Mouse (Mus musculus): ENCODE measurements at regions not wholly inside any gene's neighbourhood (a gene's known extent, or its start where the extent isn't known, plus 50 kb on each side); places are given as distances from the start of the nearest gene placed in this dataset.
A peak's percentile ranks its signal among the peaks of the same experiment; 100 is the strongest.

DNA sequence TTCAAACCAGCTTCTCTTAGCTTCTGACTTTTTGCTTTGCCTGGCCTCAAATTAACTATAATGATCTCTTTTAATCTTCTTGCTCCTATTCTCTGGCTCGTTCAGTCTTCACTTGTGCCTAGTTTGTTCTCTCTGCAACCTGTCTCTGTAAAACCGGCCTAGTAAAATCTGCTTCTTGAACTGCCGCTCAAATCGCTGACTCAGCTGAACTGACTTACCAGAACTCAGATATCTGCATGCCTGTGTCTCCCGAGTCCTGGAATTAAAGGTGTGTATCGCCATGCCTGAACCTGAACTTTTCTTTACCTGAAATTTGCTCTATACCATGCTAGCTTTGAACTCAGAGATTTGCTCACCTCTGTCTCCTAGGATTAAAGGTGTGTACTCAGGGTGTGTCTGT is 212.2 kb downstream of the Glrx3 start:
- H3K36me3 ChIP-seq (replicated peaks; ENCODE audit: control insufficient read depth, insufficient read depth, low read depth, low read length): no peaks in the 10 kb centered on the region
- no peak overlapping the region for H3K9ac ChIP-seq (replicated peaks; ENCODE audit: low read length)
- no peak overlapping the region for H3K4me3 ChIP-seq (ENCODE audit: low read depth, low read length)
- H3K27me3 ChIP-seq (ENCODE audit: control insufficient read depth, insufficient read depth, low read length): no peaks in the 10 kb centered on the region
- no peak overlapping the region for H3K4me2 ChIP-seq (ENCODE audit: low read depth, low read length)
- H3K4me1 ChIP-seq (ENCODE audit: control insufficient read depth, insufficient read depth, low read length): no peaks in the 10 kb centered on the region
- no peak overlapping the region for H3K27ac ChIP-seq (replicated peaks; ENCODE audit: low read depth, low read length)
- ATAC-seq (replicated peaks; ENCODE audit: insufficient number of reproducible peaks, low FRiP score, low TSS enrichment, low read depth) (no peak), DNase-seq (ENCODE audit: low spot score) (no peak)
- no peaks in the 10 kb centered on the region for H3K9me3 ChIP-seq (replicated peaks; ENCODE audit: control insufficient read depth, low read length)
- WGBS: 86% methylated on average over 6 of the region's 6 CpGs

- WGBS: 93% methylated on average over 4 of the region's 4 CpGs
- H3K4me2 ChIP-seq (ENCODE audit: low read depth, low read length): no peak overlapping the region
- no peak for DNase-seq (ENCODE audit: low spot score)
- H3K9ac ChIP-seq (replicated peaks; ENCODE audit: low read length): no peak overlapping the region
- H3K27ac ChIP-seq (replicated peaks; ENCODE audit: low read depth, low read length): no peak overlapping the region
- no peak overlapping the region for H3K4me3 ChIP-seq (ENCODE audit: low read depth, low read length)
- no peaks in the 10 kb centered on the region for H3K9me3 ChIP-seq (replicated peaks; ENCODE audit: control insufficient read depth, low read length)
- no peak for ATAC-seq (replicated peaks; ENCODE audit: insufficient number of reproducible peaks, low FRiP score, low TSS enrichment, low read depth)
- H3K36me3 ChIP-seq (replicated peaks; ENCODE audit: control insufficient read depth, insufficient read depth, low read depth, low read length): no peaks in the 10 kb centered on the region
- H3K4me1 ChIP-seq (ENCODE audit: control insufficient read depth, insufficient read depth, low read length): no peaks in the 10 kb centered on the region
- no peaks in the 10 kb centered on the region for H3K27me3 ChIP-seq (ENCODE audit: control insufficient read depth, insufficient read depth, low read length)
Measured at GRCm38 (mm10) chr7:137653837-137654236, 216.4 kb downstream of the Glrx3 start.

GRCm38 (mm10) chr7:137667165-137667564 is 229.8 kb downstream of the Glrx3 start:
- Histone ChIP-seq H3K4me2 (ENCODE audit: low read depth, low read length) (no peak overlapping the region), H3K36me3 (replicated peaks; ENCODE audit: control insufficient read depth, insufficient read depth, low read depth, low read length) (no peaks in the 10 kb centered on the region), H3K9me3 (replicated peaks; ENCODE audit: control insufficient read depth, low read length) (no peaks in the 10 kb centered on the region), H3K4me3 (ENCODE audit: low read depth, low read length) (no peak overlapping the region), H3K27ac (replicated peaks; ENCODE audit: low read depth, low read length) (no peak overlapping the region), H3K4me1 (ENCODE audit: control insufficient read depth, insufficient read depth, low read length) (no peaks in the 10 kb centered on the region), H3K9ac (replicated peaks; ENCODE audit: low read length) (no peak overlapping the region), H3K27me3 (ENCODE audit: control insufficient read depth, insufficient read depth, low read length) (no peaks in the 10 kb centered on the region)
- ATAC-seq (replicated peaks; ENCODE audit: insufficient number of reproducible peaks, low FRiP score, low TSS enrichment, low read depth) (no peak), DNase-seq (ENCODE audit: low spot score) (no peak)
- WGBS: 86% methylated on average over 2 of the region's 2 CpGs

GRCm38 (mm10) chr7:137671156-137671555 is 233.7 kb downstream of the Glrx3 start:
- peak; percentile 73 for DNase-seq (ENCODE audit: low spot score)
- no peak overlapping the region for H3K9ac ChIP-seq (replicated peaks; ENCODE audit: low read length)
- no peak overlapping the region for H3K4me3 ChIP-seq (ENCODE audit: low read depth, low read length)
- no peaks in the 10 kb centered on the region for H3K27me3 ChIP-seq (ENCODE audit: control insufficient read depth, insufficient read depth, low read length)
- no peaks in the 10 kb centered on the region for H3K36me3 ChIP-seq (replicated peaks; ENCODE audit: control insufficient read depth, insufficient read depth, low read depth, low read length)
- 57% methylated on average over 4 of the region's 4 CpGs for WGBS
- no peak overlapping the region for H3K27ac ChIP-seq (replicated peaks; ENCODE audit: low read depth, low read length)
- H3K9me3 ChIP-seq (replicated peaks; ENCODE audit: control insufficient read depth, low read length): no peaks in the 10 kb centered on the region
- no peak overlapping the region for H3K4me2 ChIP-seq (ENCODE audit: low read depth, low read length)
- no peak for ATAC-seq (replicated peaks; ENCODE audit: insufficient number of reproducible peaks, low FRiP score, low TSS enrichment, low read depth)
- H3K4me1 ChIP-seq (ENCODE audit: control insufficient read depth, insufficient read depth, low read length): no peaks in the 10 kb centered on the region

DNA sequence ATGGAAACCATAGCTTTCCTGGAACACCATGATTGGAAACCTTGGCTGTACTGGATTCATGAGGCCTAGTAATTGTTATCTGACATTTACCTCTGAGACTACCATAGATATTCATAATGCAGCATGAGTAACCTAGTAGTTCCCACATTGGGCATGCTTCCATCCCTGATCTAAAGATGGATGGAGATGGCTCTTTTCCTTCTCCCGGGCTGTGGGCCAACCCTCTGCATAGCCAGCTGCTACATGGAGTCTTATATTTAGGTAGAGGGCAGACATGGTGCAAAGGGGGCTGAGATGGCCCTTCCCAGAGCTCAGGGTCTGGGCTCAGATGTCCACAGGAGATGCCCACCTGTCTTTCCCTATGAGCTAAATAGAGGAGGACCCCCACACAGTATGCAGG is 237.2 kb downstream of the Glrx3 start:
- WGBS: 95% methylated on average over 1 of the region's 1 CpGs
- DNase-seq (ENCODE audit: low spot score) (no peak), ATAC-seq (replicated peaks; ENCODE audit: insufficient number of reproducible peaks, low FRiP score, low TSS enrichment, low read depth) (no peak)
- Histone ChIP-seq H3K27ac (replicated peaks; ENCODE audit: low read depth, low read length) (no peak overlapping the region), H3K4me3 (ENCODE audit: low read depth, low read length) (no peak overlapping the region), H3K27me3 (ENCODE audit: control insufficient read depth, insufficient read depth, low read length) (no peaks in the 10 kb centered on the region), H3K4me1 (ENCODE audit: control insufficient read depth, insufficient read depth, low read length) (no peaks in the 10 kb centered on the region), H3K4me2 (ENCODE audit: low read depth, low read length) (no peak overlapping the region), H3K9me3 (replicated peaks; ENCODE audit: control insufficient read depth, low read length) (no peaks in the 10 kb centered on the region), H3K36me3 (replicated peaks; ENCODE audit: control insufficient read depth, insufficient read depth, low read depth, low read length) (no peaks in the 10 kb centered on the region), H3K9ac (replicated peaks; ENCODE audit: low read length) (no peak overlapping the region)

DNA sequence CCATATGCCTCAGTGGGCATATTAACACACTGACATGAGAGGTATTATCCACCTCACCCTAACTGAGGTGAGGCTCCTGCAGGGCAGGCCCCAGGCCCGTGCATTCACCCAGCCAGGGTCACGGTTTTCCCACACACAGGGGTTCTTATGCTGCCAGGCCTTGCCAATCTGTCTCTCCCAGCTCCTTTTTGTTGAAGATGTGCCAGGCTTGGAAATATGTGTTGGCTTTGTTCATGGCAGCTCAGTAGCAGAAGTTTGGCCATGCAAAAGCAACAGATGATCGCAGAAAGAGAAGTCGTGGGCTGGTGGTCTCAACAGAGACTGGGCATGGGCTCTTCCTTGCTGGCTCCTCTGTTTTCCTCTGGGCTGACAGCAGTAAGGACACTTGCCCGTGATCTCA is 238.0 kb downstream of the Glrx3 start:
- no peak overlapping the region for H3K27ac ChIP-seq (replicated peaks; ENCODE audit: low read depth, low read length)
- H3K27me3 ChIP-seq (ENCODE audit: control insufficient read depth, insufficient read depth, low read length): no peaks in the 10 kb centered on the region
- no peak overlapping the region for H3K9ac ChIP-seq (replicated peaks; ENCODE audit: low read length)
- ATAC-seq (replicated peaks; ENCODE audit: insufficient number of reproducible peaks, low FRiP score, low TSS enrichment, low read depth) (no peak), DNase-seq (ENCODE audit: low spot score) (no peak)
- H3K36me3 ChIP-seq (replicated peaks; ENCODE audit: control insufficient read depth, insufficient read depth, low read depth, low read length): no peaks in the 10 kb centered on the region
- WGBS: 86% methylated on average over 5 of the region's 5 CpGs
- no peak overlapping the region for H3K4me2 ChIP-seq (ENCODE audit: low read depth, low read length)
- H3K4me3 ChIP-seq (ENCODE audit: low read depth, low read length): no peak overlapping the region
- no peaks in the 10 kb centered on the region for H3K9me3 ChIP-seq (replicated peaks; ENCODE audit: control insufficient read depth, low read length)
- no peaks in the 10 kb centered on the region for H3K4me1 ChIP-seq (ENCODE audit: control insufficient read depth, insufficient read depth, low read length)

DNA sequence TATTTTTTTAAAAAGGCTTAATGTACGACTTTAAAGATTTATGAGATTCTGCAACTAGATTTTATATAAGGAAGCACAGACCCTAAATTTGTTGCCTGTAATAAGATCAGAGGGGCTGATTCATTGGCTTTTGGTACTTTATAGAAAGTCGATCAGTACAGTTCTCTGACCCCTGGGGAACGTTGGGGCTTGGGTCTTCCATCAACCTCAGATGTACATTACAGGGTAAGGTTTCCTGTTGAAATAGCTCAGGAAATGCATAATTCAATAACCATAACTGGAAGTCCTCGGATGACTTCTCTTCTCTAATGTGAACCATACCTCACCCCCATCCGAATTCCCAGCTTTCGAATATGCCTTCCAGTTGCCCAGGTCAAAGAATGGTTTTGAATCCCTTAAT is 247.4 kb downstream of the Glrx3 start:
- DNase-seq (ENCODE audit: low spot score): peak; percentile 61
- no peaks in the 10 kb centered on the region for H3K27me3 ChIP-seq (ENCODE audit: control insufficient read depth, insufficient read depth, low read length)
- no peak overlapping the region for H3K9ac ChIP-seq (replicated peaks; ENCODE audit: low read length)
- no peak for ATAC-seq (replicated peaks; ENCODE audit: insufficient number of reproducible peaks, low FRiP score, low TSS enrichment, low read depth)
- H3K27ac ChIP-seq (replicated peaks; ENCODE audit: low read depth, low read length): no peak overlapping the region
- no peak overlapping the region for H3K4me3 ChIP-seq (ENCODE audit: low read depth, low read length)
- no peaks in the 10 kb centered on the region for H3K36me3 ChIP-seq (replicated peaks; ENCODE audit: control insufficient read depth, insufficient read depth, low read depth, low read length)
- no peak overlapping the region for H3K4me2 ChIP-seq (ENCODE audit: low read depth, low read length)
- no peaks in the 10 kb centered on the region for H3K9me3 ChIP-seq (replicated peaks; ENCODE audit: control insufficient read depth, low read length)
- 54% methylated on average over 6 of the region's 6 CpGs for WGBS
- no peaks in the 10 kb centered on the region for H3K4me1 ChIP-seq (ENCODE audit: control insufficient read depth, insufficient read depth, low read length)

DNA sequence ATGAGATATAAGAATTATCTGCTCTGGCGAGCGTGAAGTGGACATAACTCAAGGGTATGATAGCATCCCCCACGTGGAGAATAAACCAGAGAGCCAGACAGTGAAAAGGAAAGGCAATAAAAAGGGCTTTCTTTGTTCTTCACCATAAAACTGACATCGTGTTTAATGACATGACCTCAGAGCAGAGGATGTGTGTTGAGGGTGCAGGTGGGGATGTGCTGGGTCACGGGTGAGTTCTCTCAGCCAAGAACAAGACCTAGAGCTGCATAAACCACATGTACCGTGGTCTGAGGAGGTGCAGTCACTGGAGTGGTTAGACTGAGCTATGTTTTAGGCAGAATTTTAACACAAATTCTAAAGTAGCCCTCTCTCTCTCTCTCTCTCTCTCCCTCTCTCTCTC is 247.9 kb downstream of the Glrx3 start:
- H3K4me1 ChIP-seq (ENCODE audit: control insufficient read depth, insufficient read depth, low read length): no peaks in the 10 kb centered on the region
- no peak overlapping the region for H3K4me3 ChIP-seq (ENCODE audit: low read depth, low read length)
- DNase-seq (ENCODE audit: low spot score) (no peak), ATAC-seq (replicated peaks; ENCODE audit: insufficient number of reproducible peaks, low FRiP score, low TSS enrichment, low read depth) (no peak)
- H3K36me3 ChIP-seq (replicated peaks; ENCODE audit: control insufficient read depth, insufficient read depth, low read depth, low read length): no peaks in the 10 kb centered on the region
- H3K27me3 ChIP-seq (ENCODE audit: control insufficient read depth, insufficient read depth, low read length): no peaks in the 10 kb centered on the region
- H3K27ac ChIP-seq (replicated peaks; ENCODE audit: low read depth, low read length): no peak overlapping the region
- no peaks in the 10 kb centered on the region for H3K9me3 ChIP-seq (replicated peaks; ENCODE audit: control insufficient read depth, low read length)
- no peak overlapping the region for H3K4me2 ChIP-seq (ENCODE audit: low read depth, low read length)
- H3K9ac ChIP-seq (replicated peaks; ENCODE audit: low read length): no peak overlapping the region
- WGBS: 71% methylated on average over 6 of the region's 6 CpGs

DNA sequence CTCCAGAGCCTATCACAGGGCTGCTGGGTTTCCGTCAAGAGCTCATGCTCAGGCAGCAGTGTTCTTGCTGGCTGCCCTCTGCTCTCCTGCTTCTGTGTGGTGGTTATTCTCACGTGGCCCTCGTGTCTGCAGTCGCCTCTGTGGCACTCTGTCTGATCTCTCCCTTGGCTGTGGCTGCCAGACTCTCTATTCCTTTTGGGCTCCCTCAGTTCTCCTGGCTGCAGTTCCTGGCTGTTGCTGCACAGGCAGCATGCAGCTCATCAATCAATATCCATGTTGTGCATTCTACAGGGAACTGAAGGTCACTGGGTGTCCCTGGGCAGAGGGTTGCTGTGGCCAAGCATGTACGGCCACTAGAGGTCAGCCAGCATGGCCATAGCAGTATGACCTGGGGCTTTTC is 259.4 kb downstream of the Glrx3 start:
- no peak overlapping the region for H3K9ac ChIP-seq (replicated peaks; ENCODE audit: low read length)
- no peak for ATAC-seq (replicated peaks; ENCODE audit: insufficient number of reproducible peaks, low FRiP score, low TSS enrichment, low read depth)
- no peak overlapping the region for H3K27ac ChIP-seq (replicated peaks; ENCODE audit: low read depth, low read length)
- H3K4me1 ChIP-seq (ENCODE audit: control insufficient read depth, insufficient read depth, low read length): no peaks in the 10 kb centered on the region
- WGBS: 78% methylated on average over 5 of the region's 5 CpGs
- H3K4me2 ChIP-seq (ENCODE audit: low read depth, low read length): no peak overlapping the region
- H3K9me3 ChIP-seq (replicated peaks; ENCODE audit: control insufficient read depth, low read length): no peaks in the 10 kb centered on the region
- no peak for DNase-seq (ENCODE audit: low spot score)
- H3K27me3 ChIP-seq (ENCODE audit: control insufficient read depth, insufficient read depth, low read length): no peaks in the 10 kb centered on the region
- no peak overlapping the region for H3K4me3 ChIP-seq (ENCODE audit: low read depth, low read length)
- no peaks in the 10 kb centered on the region for H3K36me3 ChIP-seq (replicated peaks; ENCODE audit: control insufficient read depth, insufficient read depth, low read depth, low read length)

Data from embryonic facial prominence, embryonic 11.5 days (tissue).